Mouse (Mus musculus) brain, adult 2 months (tissue): ENCODE measurements around the gene Samsn1.
"Not testable (repeated sequence)": the region's sequence is repeated elsewhere in the genome, so short reads cannot be mapped to it uniquely, and the experiment has no call there.

Source experiments
- DNase-seq: peaks from one replicate; pipeline ENCODE4 v3.0.0; 2011; ENCODE audit warnings: low read depth, low spot score

The Samsn1 gene

GRCm38 (mm10) chr16:75878885-75879284 lies 143.2 kb downstream of the Samsn1 start:
- DNase-seq = no peak

DNA sequence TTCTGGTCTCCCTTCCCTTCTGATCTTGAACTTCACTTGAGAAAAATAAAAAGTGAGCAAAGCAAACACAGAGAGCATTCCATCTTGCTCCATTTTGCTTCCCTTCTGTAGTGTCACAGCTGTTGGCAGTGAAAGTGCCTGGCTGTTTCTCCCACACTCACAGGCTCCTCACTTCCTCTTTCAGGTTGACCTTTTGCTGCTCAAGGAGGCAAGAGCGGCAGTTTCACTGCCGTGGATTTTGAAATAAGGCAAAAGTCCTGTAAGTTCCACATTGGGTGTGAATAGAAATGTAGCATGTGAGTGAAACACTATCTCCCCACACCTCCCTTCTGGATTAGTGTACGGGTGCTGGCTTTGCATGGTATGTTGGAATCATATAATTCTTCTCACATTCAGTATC lies 144.9 kb downstream of the Samsn1 start:
- peak; percentile 17 for DNase-seq

DNA sequence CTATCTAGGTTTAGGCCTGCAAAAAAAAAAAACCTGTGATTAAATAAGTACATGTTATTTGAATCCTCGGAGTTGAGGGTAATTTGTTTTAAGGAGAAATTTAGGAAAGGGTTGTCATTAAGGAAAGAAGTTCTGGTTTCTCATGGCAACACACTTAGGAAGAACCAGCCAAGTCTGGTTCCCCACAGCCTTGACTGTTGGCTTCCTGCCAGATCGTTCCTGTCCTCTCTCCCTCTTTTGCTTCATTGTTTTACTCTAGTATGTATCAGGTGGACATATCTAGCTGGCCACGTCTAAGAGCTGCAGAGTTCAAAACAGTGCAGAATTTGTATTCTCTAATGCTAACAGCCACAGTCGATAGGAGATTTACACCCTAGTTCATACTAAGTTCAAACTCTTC lies 146.2 kb downstream of the Samsn1 start:
- DNase-seq = no peak

DNA sequence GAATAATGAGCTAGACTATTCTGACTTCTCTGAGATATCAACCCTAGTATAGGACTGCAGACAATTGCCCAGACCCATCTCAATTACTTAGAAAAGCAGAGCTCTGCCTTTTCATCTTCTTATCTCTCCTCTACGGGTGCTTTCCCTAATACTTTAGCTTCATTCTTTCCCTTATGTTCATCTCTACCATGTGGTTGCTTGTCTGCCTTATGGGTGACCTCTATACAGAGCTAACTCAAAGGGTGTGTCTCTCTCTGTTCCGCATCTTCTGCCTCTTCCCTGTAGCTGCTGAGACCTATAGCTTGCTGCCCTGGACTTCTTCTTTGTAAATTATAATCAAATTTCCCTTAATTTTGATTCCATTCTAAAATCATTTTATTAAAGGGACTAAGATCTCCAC lies 147.6 kb downstream of the Samsn1 start:
- no peak for DNase-seq

DNA sequence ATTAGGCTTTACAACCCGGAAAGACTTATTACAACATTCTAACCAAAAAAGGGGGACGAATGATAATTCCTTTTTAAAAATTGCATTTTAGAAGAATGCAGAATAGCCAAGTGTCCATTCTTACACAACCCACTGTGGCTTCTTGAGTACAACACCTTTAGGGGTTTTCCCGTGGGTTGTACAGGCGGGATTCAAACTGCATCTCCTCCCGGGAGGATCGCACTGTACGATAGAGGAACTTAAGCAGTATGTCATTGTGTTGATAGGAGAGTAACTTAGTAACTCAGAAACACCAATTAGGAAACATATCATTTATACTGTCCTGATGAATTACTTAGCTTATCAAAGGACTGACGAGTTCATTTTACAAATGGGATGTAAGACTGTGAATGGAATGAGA lies 149.8 kb downstream of the Samsn1 start:
- DNase-seq = no peak

DNA sequence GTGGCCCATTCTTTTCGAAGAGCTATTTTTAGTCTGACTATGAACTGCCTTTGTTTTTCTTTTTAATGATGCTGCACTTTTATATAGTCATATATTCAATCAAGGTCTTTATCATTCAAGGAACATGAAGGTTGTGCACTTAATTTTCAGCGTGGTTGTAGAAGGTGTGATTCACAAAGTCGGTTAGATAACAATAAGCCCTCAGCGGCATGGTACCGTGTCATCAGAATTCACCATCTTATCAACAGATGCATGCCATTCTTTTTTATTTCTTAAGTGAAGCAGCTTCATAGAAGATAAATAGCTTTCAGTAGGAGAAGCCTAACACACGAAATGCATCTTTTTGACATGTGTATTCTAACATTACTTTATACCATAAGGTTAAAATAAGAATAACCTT lies 154.7 kb downstream of the Samsn1 start:
- no peak for DNase-seq

DNA sequence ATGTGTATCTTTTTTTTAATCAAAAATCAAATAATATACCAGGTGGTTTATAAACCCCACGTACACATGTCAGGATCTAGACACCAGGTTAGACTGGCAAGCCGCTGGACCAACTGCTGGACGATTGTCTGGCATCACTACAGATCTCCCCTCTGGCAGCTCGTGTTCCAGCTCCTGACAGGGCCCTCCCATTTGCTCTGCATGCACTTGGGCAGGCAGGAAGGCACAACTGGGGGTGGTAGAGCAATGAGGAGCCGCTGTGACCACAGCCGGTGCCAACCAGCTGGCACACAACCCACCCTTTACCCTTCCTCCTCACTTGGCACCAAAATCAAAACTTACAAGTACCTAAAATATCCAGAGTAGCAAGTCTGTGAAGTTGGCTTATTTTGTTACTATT lies 156.6 kb downstream of the Samsn1 start:
- peak; percentile 18 for DNase-seq

DNA sequence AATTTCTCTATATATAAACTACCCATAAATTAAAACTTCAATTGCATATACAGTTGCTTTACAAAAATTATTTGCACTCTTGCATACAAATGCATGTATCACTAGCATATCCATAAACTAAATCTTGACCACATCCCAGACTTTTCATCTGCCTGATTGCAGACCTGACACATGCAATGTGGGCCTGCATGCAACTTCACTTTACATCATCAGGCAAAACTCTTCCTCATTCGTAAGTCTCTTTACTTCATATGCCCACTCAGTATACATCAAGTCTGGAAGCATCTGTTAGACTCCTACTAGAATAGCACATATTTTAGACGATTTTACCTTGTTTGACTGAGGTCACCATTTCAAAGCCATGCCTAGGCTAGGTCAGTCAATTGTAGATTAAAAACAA lies 157.4 kb downstream of the Samsn1 start:
- no peak for DNase-seq

DNA sequence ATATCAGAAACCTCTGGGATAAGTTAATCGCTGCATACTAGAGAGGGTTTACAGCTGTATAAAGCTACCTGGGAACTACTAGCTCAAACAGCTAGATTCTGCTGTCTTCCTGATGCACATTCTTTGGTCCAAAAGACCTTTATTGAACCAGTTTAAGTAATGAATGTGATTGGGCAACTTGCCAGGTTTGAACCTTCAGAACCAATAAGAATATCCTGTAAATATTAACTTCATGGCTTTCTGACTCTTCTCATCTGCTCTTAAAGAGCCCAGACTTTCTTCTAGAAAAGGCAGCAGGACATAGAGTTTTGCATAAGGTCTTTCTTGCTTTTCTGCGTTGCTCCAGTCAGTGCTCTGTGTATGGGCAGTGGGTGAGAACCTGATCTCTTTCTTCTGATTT lies 165.7 kb downstream of the Samsn1 start:
- no peak for DNase-seq

DNA sequence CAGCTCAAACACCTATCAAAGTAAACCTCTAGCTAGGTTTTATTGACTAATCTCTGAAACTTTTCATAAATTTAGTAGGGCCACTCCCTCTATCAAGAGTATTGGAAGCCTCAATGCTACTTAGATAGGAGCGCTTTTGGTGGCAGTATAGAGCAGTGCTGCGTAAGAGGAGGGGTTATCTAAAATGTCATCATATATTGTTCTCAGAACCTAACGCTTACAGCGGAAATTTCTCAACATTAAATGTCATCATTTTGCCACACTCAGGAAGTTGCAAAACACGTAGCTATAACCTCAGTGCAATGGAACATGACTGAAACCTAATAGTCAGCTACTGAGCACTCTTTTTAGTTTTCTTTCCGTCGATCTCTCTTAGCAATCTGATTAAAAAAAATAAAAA lies 166.7 kb downstream of the Samsn1 start:
- DNase-seq = no peak

DNA sequence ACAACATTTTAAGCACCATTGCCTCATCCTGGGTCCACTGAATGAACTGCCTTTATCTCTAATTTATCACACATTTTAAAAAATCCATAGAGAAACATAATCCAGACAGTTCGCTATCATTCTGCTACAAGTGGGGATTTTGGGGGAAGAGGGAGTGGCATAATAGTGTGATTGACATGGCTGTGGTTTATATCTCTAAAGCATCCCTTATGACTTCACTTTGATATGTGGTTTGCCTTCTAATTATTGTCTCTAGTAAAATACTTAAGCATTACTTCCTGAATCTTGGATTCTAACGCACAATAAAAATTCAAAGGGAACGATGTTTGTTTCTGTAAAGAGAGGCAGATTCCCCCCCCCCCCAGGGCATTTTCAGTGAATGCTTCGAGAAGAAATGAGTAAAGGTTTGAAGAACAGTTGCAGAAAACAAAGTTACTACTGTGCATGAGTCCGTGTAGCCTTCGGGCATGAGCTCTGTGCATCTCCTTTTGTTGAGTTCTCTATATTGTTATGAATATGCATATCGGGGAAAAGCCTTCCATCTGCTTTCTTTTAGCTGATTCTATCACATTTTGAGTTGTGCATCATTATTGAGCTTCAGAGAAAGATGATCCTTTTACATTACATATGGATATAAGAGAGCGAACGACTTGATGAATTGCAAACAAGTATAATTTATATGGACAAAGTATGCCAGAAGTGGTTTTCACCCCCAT lies 168.4 kb downstream of the Samsn1 start:
- no peak for DNase-seq

DNA sequence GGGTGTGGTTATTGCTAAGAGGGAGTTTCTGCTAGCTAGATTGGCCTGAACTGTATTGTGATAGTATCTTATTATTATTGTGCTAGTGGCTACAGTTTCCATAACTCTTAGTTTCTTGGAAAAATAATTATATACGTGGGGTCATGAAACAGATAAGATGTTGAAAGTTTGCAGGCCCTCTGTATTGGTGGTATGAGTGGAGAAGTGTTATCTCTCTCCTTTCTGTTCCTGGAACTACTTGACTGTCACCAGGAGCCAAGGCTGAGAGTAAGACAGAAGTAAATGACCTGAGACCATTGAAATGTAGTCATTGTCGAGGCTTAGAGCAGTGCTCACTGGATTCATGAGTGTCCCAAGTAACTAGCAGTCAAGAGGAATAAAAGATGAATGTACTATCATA lies 169.6 kb downstream of the Samsn1 start:
- no peak for DNase-seq

- no peak for DNase-seq
Observed at GRCm38 (mm10) chr16:75849039-75849438, 173.0 kb downstream of the Samsn1 start.

DNA sequence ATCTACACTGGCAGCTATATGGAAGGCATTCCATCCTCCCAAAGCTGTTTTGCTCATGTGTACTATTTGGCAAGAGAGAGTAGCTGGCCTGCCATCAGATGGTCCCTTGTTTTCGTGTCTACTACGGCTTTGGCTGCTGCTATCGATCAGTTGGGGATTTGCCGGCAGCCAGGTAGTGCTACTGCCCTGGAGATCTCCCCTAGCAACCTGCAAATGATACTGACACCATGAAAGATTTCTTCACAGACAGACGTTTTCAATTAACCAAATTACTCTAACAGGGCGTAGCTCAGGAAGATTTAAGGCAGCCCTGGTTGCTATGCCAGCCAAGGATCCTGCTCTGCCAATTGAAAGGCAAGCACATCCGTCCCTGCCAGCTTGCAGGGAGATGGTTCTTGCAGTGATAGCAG lies 178.4 kb downstream of the Samsn1 start:
- DNase-seq = peak; percentile 44

GRCm38 (mm10) chr16:75843031-75843430 lies 179.1 kb downstream of the Samsn1 start:
- no peak for DNase-seq

DNA sequence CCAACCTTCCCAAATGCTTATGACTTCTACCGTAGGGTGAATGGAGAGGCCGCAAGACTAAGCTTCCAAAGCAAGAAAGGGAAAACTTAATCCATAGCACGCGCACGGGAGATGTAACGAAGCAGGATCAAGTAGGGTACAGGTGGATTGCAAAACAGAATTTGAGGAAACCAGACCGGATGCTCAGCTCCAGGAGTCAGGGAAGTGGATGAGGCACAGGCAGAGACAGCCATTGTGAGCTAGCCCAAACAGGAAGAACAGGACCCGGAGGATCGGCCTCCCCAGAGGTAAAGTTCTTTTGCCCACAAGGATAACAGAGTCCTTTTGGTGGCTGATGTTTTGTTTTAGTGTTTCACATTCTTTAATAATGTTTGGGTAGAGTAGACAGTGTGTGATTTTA lies 179.5 kb downstream of the Samsn1 start:
- no peak for DNase-seq

- DNase-seq = no peak
Observed at GRCm38 (mm10) chr16:75837728-75838451, 184.2 kb downstream of the Samsn1 start.

DNA sequence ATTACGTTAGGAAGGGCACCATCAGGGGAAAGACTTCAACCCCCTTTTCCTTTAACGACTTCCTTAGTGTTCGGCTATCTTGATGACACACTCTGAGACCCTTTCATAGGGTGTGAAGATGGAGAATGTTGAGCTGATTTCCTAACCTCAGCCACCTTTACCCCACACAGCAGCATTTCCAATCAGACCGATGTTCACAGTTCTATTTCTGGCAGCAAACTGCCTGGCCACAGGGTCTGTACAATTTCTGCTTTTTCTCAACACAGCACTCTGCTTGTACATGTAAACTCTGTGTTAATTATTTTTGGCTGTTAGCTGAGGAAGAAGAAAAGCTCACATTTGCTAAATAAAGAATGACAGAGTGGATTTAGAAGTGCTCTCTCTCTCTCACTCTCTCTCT lies 190.7 kb downstream of the Samsn1 start:
- peak; percentile 2 for DNase-seq

DNA sequence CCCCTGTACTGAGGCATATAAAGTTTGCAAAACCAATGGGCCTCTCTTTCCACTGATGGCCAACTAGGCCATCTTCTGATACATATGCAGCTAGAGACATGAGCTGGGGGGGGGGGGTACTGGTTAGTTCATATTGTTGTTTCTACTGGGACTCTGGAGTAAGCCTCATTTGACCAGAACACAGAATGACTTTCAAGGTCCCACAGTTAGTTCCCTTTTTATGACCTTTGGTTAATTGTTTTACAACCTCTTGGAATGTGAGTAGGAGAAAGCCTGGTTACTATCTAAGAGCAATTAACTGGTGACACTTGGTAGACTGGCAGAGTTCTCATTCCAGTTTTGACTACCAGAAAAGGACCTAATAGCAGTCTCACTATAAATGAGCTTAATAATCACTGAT lies 195.1 kb downstream of the Samsn1 start:
- DNase-seq = not testable (repeated sequence)

- DNase-seq = no peak
Observed at GRCm38 (mm10) chr16:75826498-75826897, 195.6 kb downstream of the Samsn1 start.

- no peak for DNase-seq
Observed at GRCm38 (mm10) chr16:75823226-75823625, 198.9 kb downstream of the Samsn1 start.

- DNase-seq = no peak
Observed at GRCm38 (mm10) chr16:75820963-75821362, 201.1 kb downstream of the Samsn1 start.
